Mouse (Mus musculus): Measurements from ENCODE around the gene R3hdml.

- TF ChIP-seq POLR2A (IDR thresholded peaks at IDR 0.05; ENCODE audit: borderline replicate concordance, extremely low read depth, insufficient read depth, insufficient read length, poor library complexity, severe bottlenecking) (no peak), CTCF (IDR thresholded peaks at IDR 0.05; ENCODE audit: borderline replicate concordance, extremely low read depth, insufficient read depth, insufficient read length) (no peak)
Measured at GRCm38 (mm10) chr2:163492018-163492417, at the start of gene R3hdml.
